Mouse (Mus musculus) lung, postnatal 0 days (tissue): ENCODE data around the gene Mad1l1. TPM values are rescaled to one million over a fixed set of nuclear protein-coding genes. Genes with fewer than 3 reads are reported as not detected.

ENCODE experiments used
- ATAC-seq: fragments of 200-750 bp; cut with Nextera tagmentation; 2 replicates; pipeline ENCODE4 v1.8.0; 2017; ENCODE audit warnings: moderate library complexity
- DNase-seq: peaks from one replicate; pipeline ENCODE4 v3.0.0-alpha.2; 2016; ENCODE audit warnings: low spot score
- H3K27ac ChIP-seq: fragments of 300-500 bp; sonication (generic); 2 replicates; pipeline ENCODE4 v1.5.1; 2014; ENCODE audit warnings: antibody characterized with exemption, mild to moderate bottlenecking, low read length, mixed read lengths
- H3K27me3 ChIP-seq: fragments of 300-500 bp; sonication (generic); replicated peaks from 2 replicates; pipeline ENCODE4 v1.6.1; 2014; ENCODE audit warnings: low read length, mixed read lengths; ENCODE audit not compliant: insufficient read depth
- H3K36me3 ChIP-seq: fragments of 300-500 bp; sonication (generic); 2 replicates; pipeline ENCODE4 v1.6.1; 2014; ENCODE audit warnings: low read length, mixed read lengths; ENCODE audit not compliant: insufficient read depth
- H3K4me1 ChIP-seq: fragments of 300-500 bp; sonication (generic); 2 replicates; pipeline ENCODE4 v1.6.1; 2014; ENCODE audit warnings: antibody characterized with exemption, low read depth, low read length, mixed read lengths; ENCODE audit not compliant: insufficient read depth
- H3K4me2 ChIP-seq: fragments of 300-500 bp; sonication (generic); replicated peaks from 2 replicates; pipeline ENCODE4 v1.6.1; 2014; ENCODE audit warnings: low read depth, mild to moderate bottlenecking, low read length, moderate library complexity, mixed read lengths
- H3K4me3 ChIP-seq: fragments of 300-500 bp; sonication (generic); 2 replicates; pipeline ENCODE4 v1.5.1; 2014; ENCODE audit warnings: low read depth, low read length
- H3K9ac ChIP-seq: fragments of 300-500 bp; sonication (generic); replicated peaks from 2 replicates; pipeline ENCODE4 v1.6.1; 2014; ENCODE audit warnings: low read depth, mild to moderate bottlenecking
- H3K9me3 ChIP-seq: fragments of 300-500 bp; sonication (generic); 2 replicates; pipeline ENCODE4 v1.6.1; 2016; ENCODE audit warnings: low read length, mixed read lengths
- CTCF ChIP-seq: IDR thresholded peaks from 2 replicates; pipeline ENCODE4 v1.5.1; 2016; ENCODE audit warnings: antibody characterized with exemption, mild to moderate bottlenecking
- EP300 ChIP-seq: IDR thresholded peaks from 2 replicates; pipeline ENCODE4 v1.6.1; 2016; ENCODE audit warnings: antibody characterized with exemption, mild to moderate bottlenecking, control low read depth
- WGBS: fragments of 180-500 bp; shearing (Covaris S2); extraction: QIAGEN DNeasy Blood & Tissue Kit; methylation state at CpG from one replicate; pipeline ENCODE4 v1.1.7; 2014; 5-methylcytosine and 5-hydroxymethylcytosine counted together
- polyA plus RNA-seq: library from polyadenylated mRNA; unstranded; fragments of >200 nt; fragmentation: Nextera tagmentation; extraction: Ambion mirVana; gene quantifications from 2 replicates; pipeline ENCODE4 v1.2.1, GENCODE M21; 2015

The Mad1l1 gene
- polyA plus RNA-seq, 1 experiment from 2014 or later = 18.4 TPM

DNA sequence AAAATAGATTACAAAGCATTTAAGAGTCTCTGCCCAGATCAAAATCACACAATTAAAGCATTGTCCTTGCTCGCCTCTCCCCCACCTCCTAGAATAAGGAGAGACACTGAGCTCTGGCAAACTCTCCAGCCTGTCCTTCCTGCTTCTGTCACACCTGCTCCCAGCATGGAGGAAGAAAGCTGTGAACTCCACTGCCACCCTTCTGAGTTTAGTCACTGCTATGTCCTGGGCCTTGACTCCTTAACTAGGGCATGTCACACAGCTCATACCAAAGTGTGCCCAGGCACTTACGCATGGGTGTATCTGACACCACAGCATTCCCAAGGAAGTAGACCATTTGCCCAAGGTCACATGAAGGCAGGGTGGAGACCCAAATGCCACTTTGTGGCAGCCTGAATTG lies 275.9 kb downstream of the Mad1l1 start:
- no peak for ATAC-seq
- WGBS = 74% methylated on average over 2 of the region's 2 CpGs

DNA sequence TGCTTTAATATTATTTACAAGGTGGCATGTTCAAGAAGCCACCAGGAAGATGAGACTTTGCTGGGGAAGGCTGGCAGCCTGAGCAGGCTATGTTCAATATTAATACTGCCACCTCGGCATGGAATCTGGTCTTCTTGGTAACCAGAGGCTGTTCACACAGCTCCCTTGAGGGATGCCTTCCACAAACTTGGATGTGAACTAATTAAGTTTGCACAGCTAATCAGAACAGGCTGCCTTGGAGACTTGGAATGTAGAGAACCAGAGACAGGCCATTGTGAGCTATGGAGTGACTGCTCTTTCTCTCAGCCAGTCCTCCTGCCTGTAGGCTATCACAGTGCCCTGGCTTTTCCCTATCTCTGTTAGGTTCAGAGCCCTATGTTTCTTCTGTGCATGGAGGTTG lies 278.4 kb downstream of the Mad1l1 start:
- no peak overlapping the region for H3K4me3 ChIP-seq
- H3K27me3 ChIP-seq = no peaks in the 10 kb centered on the region
- TF ChIP-seq CTCF = no peak
- no peak for TF ChIP-seq EP300
- H3K9ac ChIP-seq = no peak overlapping the region
- 63% methylated on average over 1 of the region's 1 CpGs for WGBS
- ATAC-seq = no peak
- H3K27ac ChIP-seq = no peak overlapping the region
- H3K4me1 ChIP-seq = no peaks in the 10 kb centered on the region
- no peaks in the 10 kb centered on the region for H3K36me3 ChIP-seq
- DNase-seq = no peak
- H3K9me3 ChIP-seq = no peaks in the 10 kb centered on the region
- H3K4me2 ChIP-seq = no peak overlapping the region

More for the DNA sequence above, 275.9 kb downstream of the Mad1l1 start:
- no peak overlapping the region for H3K27ac ChIP-seq
- no peaks in the 10 kb centered on the region for H3K9me3 ChIP-seq
- H3K27me3 ChIP-seq = no peaks in the 10 kb centered on the region
- H3K36me3 ChIP-seq = no peaks in the 10 kb centered on the region
- no peaks in the 10 kb centered on the region for H3K4me1 ChIP-seq
- H3K4me2 ChIP-seq = no peak overlapping the region
- H3K9ac ChIP-seq = no peak overlapping the region
- no peak for DNase-seq
- TF ChIP-seq CTCF (no peak), EP300 (no peak)
- no peak overlapping the region for H3K4me3 ChIP-seq

DNA sequence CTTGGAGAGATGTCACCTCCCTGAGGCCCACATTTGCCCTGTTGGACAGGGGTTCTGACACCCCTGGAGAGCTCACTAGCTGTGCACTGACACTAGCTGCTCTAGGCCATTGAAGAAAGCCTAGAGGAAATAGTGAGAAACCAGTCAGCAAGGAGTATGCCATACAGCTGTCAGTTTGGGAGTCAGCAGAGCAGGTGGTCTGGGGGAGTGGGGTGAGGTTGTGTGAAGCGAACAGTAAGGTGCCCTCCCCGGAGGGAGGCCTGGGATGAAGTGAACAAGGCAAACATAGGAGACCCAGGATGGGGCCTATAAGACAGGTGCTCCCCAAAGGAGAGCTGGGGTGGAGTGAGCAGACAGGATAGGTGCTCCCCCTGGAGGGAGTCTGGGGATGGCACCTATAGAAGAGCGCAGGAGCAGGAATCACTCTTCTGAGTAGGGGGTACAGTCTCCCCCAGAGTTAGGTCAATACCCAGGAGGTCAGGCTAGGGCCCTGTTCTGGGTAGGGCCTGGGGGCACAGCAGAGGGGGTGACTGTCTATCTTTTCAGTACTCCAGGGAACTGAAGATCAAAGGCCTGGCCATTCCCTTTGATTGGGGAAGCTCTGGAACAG lies 279.2 kb downstream of the Mad1l1 start:
- no peak for TF ChIP-seq EP300
- TF ChIP-seq CTCF = peak; percentile 35; the same call in 1 of the 2 replicates
- no peak for ATAC-seq

DNA sequence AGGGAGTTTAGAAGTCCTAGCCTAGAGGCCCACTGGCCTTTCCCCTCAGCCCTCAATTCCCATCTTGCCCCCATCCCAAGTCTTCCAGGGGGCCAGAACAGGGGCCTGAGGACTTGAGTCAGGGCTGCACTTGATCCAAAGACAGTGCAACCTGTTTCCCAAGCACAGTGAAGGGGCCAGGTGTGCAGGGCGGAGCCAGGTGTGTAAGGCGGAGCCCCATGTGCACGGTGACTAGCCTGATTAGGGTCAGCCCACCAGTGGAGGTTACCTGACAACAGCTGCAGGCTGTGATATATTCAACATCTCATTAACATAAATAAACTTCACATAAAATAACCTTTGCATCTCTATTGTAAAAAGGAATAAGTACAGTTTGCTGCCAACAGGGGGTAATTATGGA lies 280.3 kb downstream of the Mad1l1 start:
- Histone ChIP-seq H3K4me2 (no peak overlapping the region), H3K36me3 (no peaks in the 10 kb centered on the region), H3K27ac (no peak overlapping the region), H3K4me1 (no peaks in the 10 kb centered on the region), H3K4me3 (no peak overlapping the region), H3K9ac (no peak overlapping the region), H3K9me3 (no peaks in the 10 kb centered on the region), H3K27me3 (no peaks in the 10 kb centered on the region)
- TF ChIP-seq CTCF (no peak), EP300 (no peak)
- 72% methylated on average over 3 of the region's 3 CpGs for WGBS
- ATAC-seq (no peak), DNase-seq (no peak)

More for the DNA sequence above, 279.2 kb downstream of the Mad1l1 start:
- 73% methylated on average over 3 of the region's 3 CpGs for WGBS
- no peaks in the 10 kb centered on the region for H3K9me3 ChIP-seq
- H3K4me1 ChIP-seq = no peaks in the 10 kb centered on the region
- DNase-seq = no peak
- H3K9ac ChIP-seq = no peak overlapping the region
- H3K36me3 ChIP-seq = no peaks in the 10 kb centered on the region
- no peak overlapping the region for H3K4me2 ChIP-seq
- no peak overlapping the region for H3K4me3 ChIP-seq
- no peak overlapping the region for H3K27ac ChIP-seq
- H3K27me3 ChIP-seq = no peaks in the 10 kb centered on the region

DNA sequence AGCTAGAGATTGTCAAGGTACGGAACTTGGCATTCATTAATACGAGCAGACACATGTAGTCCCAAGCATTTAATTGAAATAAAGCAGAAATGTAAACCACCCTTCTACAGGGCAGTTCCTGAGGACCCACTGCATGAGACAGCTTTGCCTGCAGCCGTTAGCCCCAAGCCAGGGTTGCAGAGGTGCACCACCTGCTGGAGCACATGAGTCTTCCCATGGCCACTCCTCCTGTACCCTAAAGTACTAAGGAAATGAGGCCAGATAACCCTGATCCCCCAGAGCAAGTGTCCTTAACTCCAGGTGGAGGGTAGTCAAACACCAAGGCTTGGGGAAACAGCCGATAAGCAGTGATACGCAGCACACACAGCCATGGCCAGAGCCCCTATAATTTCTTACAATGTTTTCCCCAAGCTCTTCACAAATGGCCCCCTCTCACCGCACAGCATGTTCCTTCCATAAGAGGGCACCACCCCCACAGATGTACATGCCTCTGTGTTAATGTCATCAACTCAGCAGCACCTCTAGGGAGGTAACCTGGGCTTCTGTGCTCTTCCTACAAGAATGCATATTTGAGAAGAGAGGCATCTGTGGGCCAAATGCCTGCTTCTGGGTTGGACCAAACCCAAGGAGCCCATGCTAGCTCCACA lies 283.6 kb downstream of the Mad1l1 start:
- DNase-seq (no peak), ATAC-seq (no peak)
- Histone ChIP-seq H3K36me3 (no peaks in the 10 kb centered on the region), H3K4me1 (no peaks in the 10 kb centered on the region), H3K27ac (no peak overlapping the region), H3K4me2 (no peak overlapping the region), H3K9ac (no peak overlapping the region), H3K27me3 (no peaks in the 10 kb centered on the region), H3K9me3 (no peaks in the 10 kb centered on the region), H3K4me3 (no peak overlapping the region)
- TF ChIP-seq EP300 = no peak
- TF ChIP-seq CTCF = peak; percentile 22
- WGBS = 83% methylated on average over 6 of the region's 6 CpGs

DNA sequence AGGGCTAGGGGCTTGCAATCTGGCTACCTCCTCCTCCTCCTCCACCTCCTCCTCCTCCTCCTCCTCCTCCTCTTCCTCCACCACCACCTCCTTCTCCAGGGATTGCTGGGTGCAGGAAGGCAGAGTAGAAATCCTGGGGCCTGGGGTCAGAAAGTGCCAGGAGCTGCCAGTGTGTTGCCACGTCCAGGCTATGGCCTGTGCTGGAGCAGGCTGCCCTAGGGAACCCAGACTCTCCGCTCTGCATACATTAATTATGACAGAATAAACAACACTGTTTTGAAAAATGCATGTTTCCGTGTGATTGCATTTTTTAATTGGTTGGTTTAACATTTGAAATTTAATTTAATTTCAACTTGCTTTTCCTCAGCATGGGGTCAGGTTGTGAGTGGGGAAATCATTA lies 285.7 kb downstream of the Mad1l1 start:
- Histone ChIP-seq H3K4me3 (no peak overlapping the region), H3K27ac (no peak overlapping the region), H3K4me2 (no peak overlapping the region), H3K9ac (no peak overlapping the region), H3K4me1 (no peaks in the 10 kb centered on the region), H3K36me3 (no peaks in the 10 kb centered on the region), H3K9me3 (no peaks in the 10 kb centered on the region), H3K27me3 (no peaks in the 10 kb centered on the region)
- 78% methylated on average over 3 of the region's 3 CpGs for WGBS
- TF ChIP-seq EP300 (no peak), CTCF (no peak)
- no peak for ATAC-seq
- DNase-seq = no peak
